Mouse (Mus musculus): ENCODE data around the gene A830018L16Rik.
A peak's percentile ranks its signal among the peaks of the same experiment; 100 is the strongest.

Gene A830018L16Rik

DNA sequence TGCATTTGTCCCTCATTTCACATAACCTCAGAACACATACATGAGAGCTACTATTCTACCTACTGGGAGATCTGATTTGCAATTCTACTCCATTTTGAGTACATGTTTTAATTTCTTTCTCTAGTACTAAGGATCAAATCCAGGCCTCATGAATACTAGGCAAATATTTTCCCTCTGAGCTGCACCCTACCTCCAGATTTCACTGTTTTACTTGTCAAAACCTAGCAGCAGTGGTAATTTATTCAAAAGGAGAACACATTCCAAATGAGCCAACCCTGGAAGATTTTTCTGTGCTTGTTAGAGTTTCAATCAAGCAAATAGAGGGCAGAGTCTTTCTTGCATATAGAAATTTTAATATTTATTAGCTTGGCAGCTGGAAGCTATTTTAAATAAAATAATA lies 238.9 kb downstream of the A830018L16Rik start:
- no peak for DNase-seq

DNA sequence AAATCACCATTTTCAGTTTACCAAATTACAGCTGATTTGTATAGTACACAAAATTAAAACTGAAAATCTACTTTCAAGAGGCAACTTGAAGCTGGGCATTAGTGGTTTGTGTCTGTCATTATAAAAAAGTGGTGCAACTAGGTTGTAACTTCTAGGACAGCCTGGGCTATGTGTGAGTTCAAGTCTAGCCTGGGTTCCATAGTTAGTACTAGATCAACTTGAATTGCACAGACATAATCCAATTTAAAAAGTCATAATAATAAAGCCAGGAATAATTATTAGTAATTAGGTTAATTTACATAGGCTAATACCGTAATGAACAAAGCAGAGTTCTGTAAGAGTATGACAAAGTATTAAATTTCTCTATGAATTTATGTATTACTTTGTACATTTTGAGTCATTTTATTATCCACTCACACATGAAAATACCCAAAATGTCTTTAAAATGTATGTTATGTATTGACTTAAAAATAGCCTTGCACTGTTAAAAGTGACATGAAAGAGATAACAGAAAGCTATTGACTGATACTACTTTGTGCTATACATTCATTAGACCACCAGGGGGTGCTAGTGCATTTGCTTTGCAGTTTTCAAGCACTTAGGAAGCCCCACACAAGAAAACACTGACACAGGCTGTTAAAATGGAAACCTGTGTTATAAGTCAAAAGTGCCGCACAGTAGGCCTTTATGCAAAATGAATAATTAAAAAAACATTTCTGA lies 243.6 kb downstream of the A830018L16Rik start:
- DNase-seq: peak; percentile 4 to 8

DNA sequence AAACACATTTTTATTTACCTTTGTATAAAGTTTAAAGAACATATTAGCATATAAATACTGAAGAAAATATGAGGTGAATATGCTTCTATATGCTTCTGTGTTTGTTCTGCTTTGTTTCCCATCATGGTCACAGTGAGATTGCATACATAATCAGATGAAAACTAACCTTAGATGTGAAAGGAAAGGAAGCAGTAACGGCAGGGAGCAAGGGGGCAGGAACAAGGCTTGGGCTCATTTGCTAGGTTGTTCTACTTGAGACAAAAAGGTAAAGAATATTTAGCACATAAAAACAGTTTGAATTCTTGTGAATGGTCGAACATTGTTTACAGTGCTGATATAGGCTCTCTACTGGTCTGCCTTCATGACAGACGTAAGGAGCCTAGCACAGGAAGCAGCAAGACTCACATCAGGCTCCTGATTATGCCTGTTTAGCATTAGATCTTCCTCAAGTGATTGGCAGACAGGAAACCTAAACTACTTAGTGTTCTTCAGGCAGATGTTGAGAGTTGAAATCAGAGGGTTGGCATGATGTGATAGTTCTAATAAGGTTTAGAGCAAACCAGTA lies 244.2 kb downstream of the A830018L16Rik start:
- no peak for DNase-seq

DNA sequence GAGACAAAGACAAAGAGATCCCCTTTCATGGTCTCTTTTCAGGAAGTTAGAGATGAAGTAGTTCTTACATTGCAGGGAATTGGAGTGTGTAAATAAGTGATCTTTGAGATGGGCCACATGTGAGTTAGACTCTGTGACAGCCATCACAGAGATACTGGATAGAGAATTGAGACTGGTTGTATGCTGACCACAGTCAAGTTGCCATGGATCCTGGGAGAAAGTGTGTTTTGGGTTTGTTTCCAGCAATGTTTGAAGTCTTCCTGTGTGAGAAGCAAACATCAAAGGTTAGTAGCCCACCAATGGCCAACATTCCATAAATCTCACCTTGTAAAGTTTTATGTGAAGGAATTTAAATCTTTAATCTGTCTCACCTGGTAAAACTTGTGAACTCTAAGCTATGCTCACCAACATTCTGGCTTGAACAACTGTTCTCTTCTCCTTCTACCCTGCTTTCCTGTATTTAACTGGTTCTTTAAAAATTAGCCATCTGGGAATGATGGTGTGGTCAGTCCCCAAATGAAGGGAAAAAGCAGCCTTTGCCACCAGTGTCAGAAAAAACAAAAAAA lies 330.9 kb downstream of the A830018L16Rik start:
- DNase-seq: no peak

DNA sequence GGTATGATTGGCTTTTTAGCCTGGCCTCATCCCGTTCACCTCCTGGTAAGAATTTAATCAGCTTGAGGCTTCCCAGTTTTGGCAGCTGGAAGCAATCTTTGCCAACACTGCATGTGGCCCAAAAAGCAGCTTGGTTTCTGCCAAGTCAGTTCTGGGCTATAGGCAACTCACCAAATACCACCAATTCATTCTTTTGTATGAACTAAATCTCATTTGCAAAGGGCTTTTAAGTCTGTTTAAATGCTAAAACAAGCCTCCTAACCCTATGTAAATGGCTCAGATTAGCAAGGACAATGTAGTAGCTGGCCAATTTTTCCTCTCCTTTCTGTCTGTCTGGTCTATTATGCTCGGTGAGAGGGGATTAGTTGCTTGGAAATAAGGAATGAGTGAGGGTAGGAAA lies 334.5 kb downstream of the A830018L16Rik start:
- DNase-seq: no peak

DNA sequence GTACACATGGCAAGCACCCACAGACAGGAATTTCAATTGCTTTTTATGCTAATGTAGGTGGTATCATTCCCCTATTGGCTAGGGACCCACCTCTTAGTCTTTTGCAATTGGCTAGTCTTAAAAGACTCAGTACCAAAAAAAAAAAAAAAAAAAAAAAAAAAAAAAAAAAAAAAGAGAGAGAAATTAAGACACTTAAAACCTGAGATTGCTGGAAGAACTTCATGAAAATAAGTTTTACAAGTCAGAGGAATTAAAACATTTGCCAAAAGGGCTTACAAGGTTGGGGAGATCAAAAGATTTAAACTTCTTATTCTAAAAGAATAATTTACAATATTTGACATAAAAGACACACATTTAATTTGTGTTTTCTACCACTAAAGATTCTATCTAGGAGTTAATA lies 336.2 kb downstream of the A830018L16Rik start:
- DNase-seq: no peak

DNA sequence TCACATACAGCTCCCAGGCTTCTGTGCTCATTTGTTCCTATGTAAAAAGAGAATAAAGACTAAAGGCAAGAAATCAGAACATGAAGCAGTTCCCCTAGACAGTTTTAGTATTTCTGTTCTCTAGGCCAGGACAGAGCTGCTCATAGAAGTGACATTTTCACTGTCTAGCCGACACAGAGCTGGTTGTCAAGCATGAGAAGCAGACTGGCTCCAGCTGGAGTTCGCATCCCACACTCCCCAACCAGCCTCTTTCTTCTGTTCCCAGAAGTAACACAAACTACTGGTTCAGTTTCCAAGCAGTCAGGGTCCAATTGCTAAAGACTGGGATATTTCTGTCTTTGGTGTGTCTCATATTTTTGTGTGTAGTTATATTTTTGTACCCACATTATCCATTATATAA lies 336.7 kb downstream of the A830018L16Rik start:
- peak; percentile 14 to 23 for DNase-seq

DNA sequence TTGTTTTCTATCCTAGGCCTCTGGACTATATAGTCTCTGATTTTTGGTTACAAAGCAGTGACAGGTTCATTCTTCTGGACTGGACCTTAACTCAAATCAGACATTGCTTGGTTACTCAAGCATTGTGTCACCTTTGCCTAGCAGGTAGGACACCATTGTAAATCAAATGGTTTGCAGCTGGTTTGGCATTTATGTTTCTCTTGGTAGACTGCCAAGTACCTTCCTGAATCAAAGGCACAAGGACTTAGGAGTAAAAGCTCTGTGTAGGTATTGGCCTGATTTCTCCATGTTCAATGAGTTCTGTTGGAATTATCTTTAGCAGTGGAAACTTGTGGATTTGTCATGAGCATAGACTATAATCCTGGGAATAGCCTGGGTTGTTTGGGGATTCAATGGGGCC lies 338.1 kb downstream of the A830018L16Rik start:
- no peak for DNase-seq

DNA sequence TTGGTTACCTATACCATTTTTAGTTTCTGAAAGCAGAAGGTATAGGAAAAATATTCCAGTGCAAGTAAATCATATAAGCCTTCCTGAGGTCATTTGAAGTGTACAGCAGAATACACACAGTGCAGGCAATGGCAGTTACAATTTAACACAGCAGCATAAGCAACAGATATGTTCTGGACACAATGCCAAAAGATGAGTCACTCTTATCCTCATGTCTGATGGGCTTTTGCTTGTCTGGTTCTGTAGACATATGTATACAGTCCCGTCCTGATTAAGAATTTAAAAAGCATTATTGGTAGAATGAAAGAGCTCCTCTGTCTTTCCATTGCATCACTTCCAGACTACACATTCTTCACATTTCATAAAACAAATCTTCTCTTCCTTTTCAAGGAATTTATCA lies 374.4 kb downstream of the A830018L16Rik start:
- DNase-seq: no peak

DNA sequence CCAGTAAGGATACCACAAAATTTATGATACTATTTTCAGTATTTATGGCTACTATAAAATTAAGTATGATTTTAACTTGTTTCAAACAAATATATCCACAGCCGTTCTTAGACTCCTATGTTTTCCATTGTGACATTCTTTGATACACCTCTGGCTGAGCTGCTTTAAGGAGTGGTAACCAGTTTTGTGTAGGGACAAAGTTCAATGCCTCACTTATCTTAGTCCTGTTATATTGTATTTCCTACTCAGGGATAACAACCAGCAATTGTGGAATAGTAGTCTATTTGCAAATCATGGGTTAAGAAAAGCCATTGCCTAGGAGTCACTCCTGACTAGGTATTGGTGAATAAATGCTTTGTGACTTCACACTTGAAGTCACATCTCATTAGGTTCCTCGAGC lies 378.9 kb downstream of the A830018L16Rik start:
- no peak for DNase-seq

DNA sequence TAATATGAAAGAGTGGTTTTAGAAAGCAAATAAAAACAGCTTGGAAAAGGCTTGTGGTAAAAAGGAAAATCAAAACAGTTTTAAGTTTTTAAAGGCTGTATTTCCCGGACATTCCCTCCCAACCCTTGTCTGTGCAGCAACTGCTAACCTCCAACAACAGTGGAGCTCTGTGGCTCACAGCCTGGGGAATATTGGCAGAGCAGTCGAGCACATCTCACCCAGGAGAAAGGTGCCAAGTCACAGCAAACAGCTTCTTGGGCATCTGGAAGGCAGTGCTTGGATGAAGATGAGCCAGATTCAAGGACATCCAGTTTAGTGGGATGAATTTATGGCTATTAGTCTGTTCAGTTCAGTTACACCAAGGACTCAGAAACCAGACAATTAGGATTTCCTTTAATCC lies 381.8 kb downstream of the A830018L16Rik start:
- DNase-seq: no peak

DNA sequence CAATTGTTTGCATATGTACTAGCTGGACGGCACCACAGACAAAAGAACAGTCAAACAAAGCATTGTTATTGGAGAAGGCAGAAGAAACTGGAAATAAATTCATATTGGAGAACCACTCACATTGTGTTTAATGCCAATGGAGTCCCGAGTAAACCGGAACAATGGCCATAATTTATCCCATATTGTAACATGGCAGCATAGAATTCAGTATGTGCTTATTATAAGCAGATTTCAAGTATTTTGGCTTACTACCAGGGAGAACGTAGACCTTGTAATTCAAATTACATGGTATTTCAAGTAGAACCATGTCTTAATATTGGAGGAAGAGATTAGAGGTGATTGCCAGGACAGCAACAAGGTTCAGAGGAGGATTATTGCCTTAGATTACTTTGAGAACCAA lies 458.9 kb downstream of the A830018L16Rik start:
- DNase-seq: no peak

DNA sequence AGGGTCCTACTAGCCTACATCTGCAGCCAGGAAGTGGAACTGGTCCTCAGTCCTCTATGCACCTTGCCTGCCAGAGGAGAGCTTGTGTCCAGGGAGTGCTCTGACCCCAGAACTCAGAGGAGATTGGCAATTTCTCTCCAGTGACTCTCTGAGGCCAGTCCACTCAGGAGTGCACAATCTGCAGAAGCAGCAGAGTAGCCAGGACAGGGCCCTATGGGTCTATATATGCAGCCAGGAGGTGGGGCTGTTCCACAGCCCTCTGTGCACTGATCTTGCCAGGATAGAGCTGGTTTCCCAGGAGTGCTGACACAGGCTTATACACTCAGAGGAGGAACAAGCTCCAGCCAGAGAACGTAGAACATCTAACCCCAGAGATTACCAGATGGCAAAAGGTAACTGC lies 459.7 kb downstream of the A830018L16Rik start:
- DNase-seq: peak; percentile 3 to 15

DNA sequence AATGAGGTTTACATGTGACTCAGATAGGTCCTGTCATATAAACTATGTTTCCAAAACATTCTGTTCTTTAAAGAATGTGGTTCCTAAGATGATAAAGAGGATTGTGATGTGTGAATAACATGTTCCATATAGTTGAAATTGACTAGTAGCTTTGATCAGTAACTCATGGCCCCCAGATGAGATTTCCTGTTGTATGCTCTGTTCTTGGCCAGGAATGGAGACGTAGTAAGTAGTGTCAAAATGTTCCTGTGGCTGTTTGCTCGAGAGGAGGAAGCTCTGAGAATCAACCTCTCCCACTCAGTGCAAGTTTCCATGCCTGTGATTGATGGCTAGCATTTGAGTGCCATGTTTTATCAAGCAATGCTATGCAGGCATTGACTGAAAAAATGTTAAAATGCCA lies 467.8 kb downstream of the A830018L16Rik start:
- no peak for DNase-seq

DNA sequence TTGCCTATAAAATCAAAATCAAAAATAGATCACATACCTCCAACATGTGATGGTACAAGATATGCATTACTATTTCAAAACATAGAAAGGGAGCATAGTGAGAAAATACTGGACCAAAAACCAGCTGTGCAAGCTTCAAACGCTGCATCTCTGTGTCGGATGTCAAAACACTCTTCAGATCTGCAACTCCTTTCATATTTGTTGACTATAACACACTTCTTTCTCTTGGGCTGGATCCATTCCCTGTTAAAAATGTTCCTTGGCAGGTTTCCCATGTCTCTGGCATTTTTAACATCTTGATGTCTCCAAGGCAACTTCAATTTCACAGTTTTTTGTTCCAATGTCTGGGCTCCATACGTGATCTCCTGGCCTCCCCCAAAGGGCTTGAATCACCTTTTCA lies 481.8 kb downstream of the A830018L16Rik start:
- DNase-seq: no peak

DNA sequence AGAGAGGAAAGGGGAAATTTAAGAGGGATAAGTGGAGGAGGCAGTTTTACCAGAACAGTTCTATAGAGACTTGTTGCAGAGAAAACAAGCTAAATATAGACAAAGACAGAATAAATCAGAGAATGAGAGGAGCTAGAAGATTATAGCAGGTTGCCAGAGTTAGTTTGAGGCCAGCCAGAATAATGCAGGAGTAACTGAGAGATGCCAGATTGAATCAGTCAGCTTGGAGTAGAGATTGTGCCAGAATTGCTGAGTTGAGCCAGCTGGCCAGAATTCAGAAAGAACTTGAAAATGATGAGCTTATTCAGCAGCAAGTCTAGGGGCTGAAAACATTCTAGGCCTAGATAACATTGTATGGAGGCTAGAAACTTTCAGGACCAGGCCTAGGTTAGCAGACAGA lies 502.0 kb downstream of the A830018L16Rik start:
- no peak for DNase-seq

DNA sequence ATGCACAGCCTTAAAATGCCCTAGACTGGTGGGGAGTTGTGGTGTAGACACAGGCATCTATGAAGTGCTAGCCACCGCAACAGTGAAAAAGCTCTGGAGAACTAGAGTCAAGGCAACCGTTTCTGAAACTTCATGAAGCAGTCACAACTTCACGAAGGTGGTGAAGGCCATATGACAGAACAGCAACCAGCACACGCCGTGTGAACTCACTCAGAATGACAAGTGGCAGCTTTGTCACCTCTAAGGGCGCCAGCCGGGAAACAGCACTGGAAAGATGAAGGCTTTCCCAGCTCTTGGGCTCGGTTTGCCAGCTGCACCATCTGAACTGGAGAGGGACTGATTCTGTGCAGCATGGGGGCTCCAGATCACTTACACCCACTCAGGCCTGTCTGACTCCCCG lies 523.1 kb downstream of the A830018L16Rik start:
- no peak for DNase-seq

DNA sequence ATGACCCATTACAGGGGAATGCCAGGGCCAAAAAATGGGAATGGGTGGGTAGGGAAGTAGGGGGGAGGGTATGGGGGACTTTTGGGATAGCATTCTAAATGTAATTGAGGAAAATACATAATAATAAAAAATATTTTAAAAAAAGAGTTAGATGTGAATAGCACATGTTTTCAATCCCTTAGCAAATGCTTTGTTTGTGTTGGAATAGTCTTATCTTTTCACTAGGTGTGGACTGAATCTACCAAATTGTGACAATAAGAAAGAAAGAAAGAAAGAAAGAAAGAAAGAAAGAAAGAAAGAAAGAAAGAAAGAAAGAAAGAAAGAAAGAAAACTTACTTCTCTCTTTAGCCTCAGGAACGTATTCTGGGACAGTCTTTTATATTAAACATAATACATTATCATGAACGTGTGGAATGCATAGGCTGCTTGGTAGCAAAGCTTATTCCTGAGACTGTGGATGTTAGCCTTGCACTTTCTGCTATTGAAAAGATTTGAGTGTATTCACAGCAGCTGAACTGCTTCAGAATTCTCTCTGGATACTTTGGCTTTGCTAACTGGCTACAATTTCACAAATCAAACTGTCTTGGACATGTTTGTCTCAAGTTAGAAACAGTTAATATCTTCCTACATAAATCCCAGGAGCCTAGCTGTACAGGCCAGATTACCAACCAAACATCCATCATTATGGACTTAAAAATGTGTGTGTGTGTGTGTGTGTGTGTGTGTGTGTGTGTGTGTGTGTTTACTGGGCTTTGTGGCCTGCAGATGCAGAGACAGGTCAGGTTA lies 545.7 kb downstream of the A830018L16Rik start:
- peak; percentile 11 to 14 for DNase-seq

DNA sequence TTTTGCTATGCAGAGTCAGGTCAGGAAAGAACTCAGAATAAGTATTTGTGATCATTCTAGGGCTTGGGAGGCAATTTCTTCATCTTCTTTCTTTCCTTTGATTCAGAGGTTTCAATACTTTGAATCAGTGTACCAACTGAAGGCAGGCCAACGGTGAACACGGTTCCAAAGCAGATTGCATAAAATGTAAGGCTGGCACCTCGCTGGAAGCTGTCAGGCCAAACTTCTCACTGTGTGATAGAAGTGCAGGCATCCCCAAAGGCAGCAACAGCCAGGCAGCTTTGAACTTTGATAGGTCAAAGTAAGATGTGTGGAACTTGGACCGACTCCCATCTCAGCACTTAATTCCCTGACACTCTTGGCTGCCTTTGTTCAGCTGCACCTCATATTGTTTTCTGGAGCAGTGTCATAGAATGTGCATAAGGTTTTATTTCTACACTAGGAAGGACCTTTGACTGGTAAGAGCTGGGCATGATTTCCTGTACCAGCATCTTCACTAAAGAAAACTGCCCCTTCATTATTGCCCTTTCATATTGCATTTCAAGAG lies 568.8 kb downstream of the A830018L16Rik start:
- DNase-seq: no peak

DNA sequence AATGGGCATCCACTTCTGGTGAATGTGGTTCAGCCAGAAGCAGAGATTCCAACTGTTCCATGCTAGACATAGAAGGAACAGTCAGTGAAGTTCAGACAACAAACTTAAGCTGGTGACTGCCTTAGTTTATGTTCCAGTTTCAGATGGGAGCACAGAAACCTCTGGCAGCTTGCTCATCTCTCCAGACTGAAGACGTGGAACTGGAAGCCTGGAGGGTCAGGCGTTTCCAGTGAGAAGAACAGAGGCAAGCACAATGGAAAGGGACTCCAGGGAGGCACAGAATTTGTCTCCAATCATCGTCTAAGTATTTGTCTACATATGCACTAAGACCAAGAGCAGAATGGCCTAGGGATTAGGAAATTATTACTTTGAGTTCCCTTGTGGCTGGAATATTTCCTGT lies 576.1 kb downstream of the A830018L16Rik start:
- peak in 1 of 2 experiments; percentile 20 for DNase-seq

DNA sequence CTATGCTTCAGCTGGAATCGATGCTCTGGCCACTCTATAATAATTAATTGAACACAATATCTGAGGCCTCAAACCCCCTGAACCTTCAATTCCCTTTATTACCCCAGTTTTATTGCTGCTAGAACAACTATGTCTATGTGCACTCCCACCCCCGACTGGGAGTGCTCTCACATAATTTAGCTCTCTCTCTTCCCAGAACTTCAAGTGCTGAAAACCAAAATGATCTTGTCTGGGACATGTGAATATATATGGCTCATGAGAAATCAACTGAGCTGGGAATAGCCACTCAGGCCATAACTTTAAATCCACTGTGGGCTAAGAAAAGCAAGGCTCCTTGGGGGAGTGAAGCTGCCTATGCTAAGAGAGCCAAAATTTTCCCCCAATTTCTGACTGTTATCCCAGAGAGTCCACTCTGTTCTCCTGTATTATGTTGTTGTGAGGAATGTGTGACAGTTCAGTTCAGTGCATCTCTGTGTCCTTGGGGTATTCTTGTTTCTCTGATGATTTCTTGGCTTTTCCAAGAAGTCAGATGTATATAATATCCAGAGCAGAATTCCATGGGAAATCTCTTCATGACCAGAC lies 582.5 kb downstream of the A830018L16Rik start:
- DNase-seq: no peak

DNA sequence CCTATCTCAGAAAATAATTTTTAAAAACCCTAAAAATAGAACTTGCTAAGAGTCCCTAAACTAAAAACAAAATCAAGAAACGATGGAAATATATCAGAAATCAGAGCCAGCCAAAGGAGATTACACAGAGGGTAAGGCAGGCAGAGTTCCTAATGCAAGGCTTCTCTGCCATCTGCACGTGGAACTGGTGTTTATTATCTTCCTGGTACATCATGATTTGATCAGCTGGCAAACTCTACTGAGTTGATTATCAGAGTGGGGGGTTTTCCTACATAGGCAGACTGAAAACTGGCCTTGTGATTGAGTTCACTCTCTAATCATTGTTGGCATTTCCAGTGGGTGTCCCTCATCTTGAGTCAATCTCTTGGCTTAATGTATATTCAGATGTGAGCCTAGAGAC lies 583.7 kb downstream of the A830018L16Rik start:
- no peak for DNase-seq

DNA sequence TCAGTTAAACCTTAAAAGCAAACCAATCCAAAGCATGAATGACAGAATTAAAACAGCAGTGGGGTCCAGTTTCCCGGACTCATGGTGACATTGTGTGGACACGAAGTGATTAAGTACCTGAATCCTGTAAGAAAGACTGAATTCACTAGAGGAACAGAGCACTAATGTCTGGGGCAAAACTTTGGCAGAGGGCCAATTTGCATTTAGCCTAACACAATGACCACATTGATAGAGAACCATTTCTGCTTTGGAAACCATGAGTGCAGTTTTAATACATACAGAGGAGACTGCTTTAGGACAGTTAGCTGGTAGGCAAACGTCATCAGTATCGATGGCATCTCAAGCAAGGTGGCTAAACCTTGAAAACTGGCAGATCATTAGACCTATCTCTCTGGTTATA lies 586.7 kb downstream of the A830018L16Rik start:
- DNase-seq: no peak
